Mouse (Mus musculus): Measurements from ENCODE around the gene Twf1. TPM values are rescaled to one million over a fixed set of nuclear protein-coding genes. Genes with fewer than 3 reads are reported as not detected.

Twf1 gene
- polyA plus RNA-seq, 1 experiment from 2014 or later, result 104 TPM

DNA sequence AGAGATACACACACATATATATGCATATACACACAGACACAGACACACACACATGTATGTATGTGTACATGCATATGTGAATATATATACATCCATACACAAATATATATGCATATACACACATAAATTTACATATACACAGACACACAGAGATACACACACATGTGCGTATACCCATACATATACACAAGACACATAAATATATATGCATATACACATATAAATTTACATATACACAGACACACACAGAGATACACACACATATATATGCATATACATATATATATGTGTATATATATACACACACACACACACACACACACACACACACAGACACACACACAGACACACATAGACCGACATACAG, 38.8 kb upstream of the Twf1 start:
- Histone ChIP-seq H3K36me3 (ENCODE audit: insufficient read depth, low read length) (no peaks in the 10 kb centered on the region), H3K4me3 (replicated peaks; ENCODE audit: low read depth, low read length) (peak overlapping the region; percentile 57), H3K27ac (no peak overlapping the region), H3K27me3 (ENCODE audit: insufficient read depth, low read length) (no peaks in the 10 kb centered on the region), H3K4me2 (ENCODE audit: low read length) (peak overlapping the region; percentile 95), H3K4me1 (replicated peaks; ENCODE audit: insufficient read depth, low read length) (no peaks in the 10 kb centered on the region), H3K9ac (ENCODE audit: low read depth, low read length) (no peak overlapping the region), H3K9me3 (replicated peaks; ENCODE audit: low read length) (no peaks in the 10 kb centered on the region)
- 44% methylated on average over 2 of the region's 2 CpGs for WGBS
- TF ChIP-seq CTCF (IDR thresholded peaks at IDR 0.05; ENCODE audit: low read depth), result no peak
- no peak for ATAC-seq (replicated peaks; ENCODE audit: low FRiP score, low read depth)
- DNase-seq (ENCODE audit: low spot score), result no peak

DNA sequence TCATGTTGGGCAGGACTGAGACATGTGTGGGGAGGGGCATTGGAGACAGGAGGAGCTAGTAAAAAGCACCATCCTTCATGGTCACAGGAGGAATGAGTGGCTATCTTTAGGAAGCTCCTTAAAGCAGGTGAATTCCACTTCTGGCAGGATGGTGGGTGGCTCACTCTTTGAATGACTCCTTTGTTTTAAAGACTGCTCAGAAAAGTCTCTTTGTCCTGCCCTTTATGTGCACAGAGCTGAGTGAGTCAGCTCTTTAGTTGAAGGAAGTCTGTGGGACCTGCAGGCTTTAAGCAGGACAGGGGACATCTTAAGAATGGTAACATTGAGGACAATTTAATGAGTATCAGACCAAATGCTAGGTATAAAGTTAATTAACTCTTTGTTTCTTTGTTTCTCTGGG, 31.2 kb upstream of the Twf1 start:
- no peaks in the 10 kb centered on the region for H3K27me3 ChIP-seq (ENCODE audit: insufficient read depth, low read length)
- no peak overlapping the region for H3K4me2 ChIP-seq (ENCODE audit: low read length)
- no peaks in the 10 kb centered on the region for H3K36me3 ChIP-seq (ENCODE audit: insufficient read depth, low read length)
- H3K9me3 ChIP-seq (replicated peaks; ENCODE audit: low read length), result no peaks in the 10 kb centered on the region
- H3K9ac ChIP-seq (ENCODE audit: low read depth, low read length), result no peak overlapping the region
- H3K4me1 ChIP-seq (replicated peaks; ENCODE audit: insufficient read depth, low read length), result no peaks in the 10 kb centered on the region
- no peak overlapping the region for H3K27ac ChIP-seq
- DNase-seq (ENCODE audit: low spot score) (no peak), ATAC-seq (replicated peaks; ENCODE audit: low FRiP score, low read depth) (no peak)
- no peak for TF ChIP-seq CTCF (IDR thresholded peaks at IDR 0.05; ENCODE audit: low read depth)
- H3K4me3 ChIP-seq (replicated peaks; ENCODE audit: low read depth, low read length), result no peak overlapping the region

DNA sequence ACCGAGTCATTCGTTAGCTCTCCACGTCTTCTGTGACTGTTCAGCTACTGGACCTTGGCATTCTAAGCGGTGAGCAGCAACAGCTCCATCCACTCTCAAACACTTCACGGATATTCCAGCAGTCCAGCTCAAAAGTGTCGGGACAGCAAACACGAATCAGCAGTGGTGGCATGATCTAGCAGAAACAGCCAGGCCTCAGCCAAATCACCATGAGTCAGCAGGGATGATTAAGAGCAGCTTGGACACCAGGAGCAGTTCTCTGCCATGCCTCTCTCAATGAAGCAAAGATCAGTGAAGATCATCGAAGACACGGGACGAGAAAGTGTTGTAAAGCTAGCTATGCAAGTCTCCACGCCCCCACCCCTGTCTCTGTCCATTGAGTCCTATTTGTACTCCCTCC, 26.3 kb upstream of the Twf1 start:
- ATAC-seq (replicated peaks; ENCODE audit: low FRiP score, low read depth), result no peak
- Histone ChIP-seq H3K4me1 (replicated peaks; ENCODE audit: insufficient read depth, low read length) (no peaks in the 10 kb centered on the region), H3K36me3 (ENCODE audit: insufficient read depth, low read length) (no peaks in the 10 kb centered on the region), H3K4me3 (replicated peaks; ENCODE audit: low read depth, low read length) (no peak overlapping the region), H3K9ac (ENCODE audit: low read depth, low read length) (no peak overlapping the region), H3K27me3 (ENCODE audit: insufficient read depth, low read length) (no peaks in the 10 kb centered on the region), H3K4me2 (ENCODE audit: low read length) (no peak overlapping the region), H3K9me3 (replicated peaks; ENCODE audit: low read length) (no peaks in the 10 kb centered on the region), H3K27ac (no peak overlapping the region)
- TF ChIP-seq CTCF (IDR thresholded peaks at IDR 0.05; ENCODE audit: low read depth), result no peak
- no peak for DNase-seq (ENCODE audit: low spot score)
- 92% methylated on average over 11 of the region's 11 CpGs for WGBS

DNA sequence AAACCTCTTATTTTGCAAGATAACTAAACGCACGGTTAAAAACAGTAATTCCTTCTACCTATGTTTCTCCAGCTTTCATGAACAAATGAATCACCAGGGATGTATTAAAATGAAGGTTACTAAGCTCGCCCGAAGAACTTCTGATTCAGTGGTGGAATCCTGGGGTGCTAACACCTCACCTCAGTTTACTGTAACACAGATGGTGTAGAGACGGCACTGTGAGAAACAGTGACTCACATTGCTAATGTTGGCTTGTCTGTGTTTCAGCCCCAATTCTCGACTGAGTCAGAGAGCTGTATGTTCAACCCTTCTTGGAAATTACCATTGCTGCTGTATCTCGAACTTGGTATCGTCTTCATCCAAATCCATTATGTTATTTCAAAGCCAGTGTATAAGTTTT, 18.1 kb upstream of the Twf1 start:
- Histone ChIP-seq H3K27me3 (ENCODE audit: insufficient read depth, low read length) (no peaks in the 10 kb centered on the region), H3K4me3 (replicated peaks; ENCODE audit: low read depth, low read length) (no peak overlapping the region), H3K4me2 (ENCODE audit: low read length) (no peak overlapping the region), H3K4me1 (replicated peaks; ENCODE audit: insufficient read depth, low read length) (no peaks in the 10 kb centered on the region), H3K36me3 (ENCODE audit: insufficient read depth, low read length) (no peaks in the 10 kb centered on the region), H3K27ac (no peak overlapping the region), H3K9me3 (replicated peaks; ENCODE audit: low read length) (no peaks in the 10 kb centered on the region), H3K9ac (ENCODE audit: low read depth, low read length) (no peak overlapping the region)
- DNase-seq (ENCODE audit: low spot score), result no peak
- WGBS, result 90% methylated on average over 8 of the region's 8 CpGs
- TF ChIP-seq CTCF (IDR thresholded peaks at IDR 0.05; ENCODE audit: low read depth), result no peak
- ATAC-seq (replicated peaks; ENCODE audit: low FRiP score, low read depth), result no peak

DNA sequence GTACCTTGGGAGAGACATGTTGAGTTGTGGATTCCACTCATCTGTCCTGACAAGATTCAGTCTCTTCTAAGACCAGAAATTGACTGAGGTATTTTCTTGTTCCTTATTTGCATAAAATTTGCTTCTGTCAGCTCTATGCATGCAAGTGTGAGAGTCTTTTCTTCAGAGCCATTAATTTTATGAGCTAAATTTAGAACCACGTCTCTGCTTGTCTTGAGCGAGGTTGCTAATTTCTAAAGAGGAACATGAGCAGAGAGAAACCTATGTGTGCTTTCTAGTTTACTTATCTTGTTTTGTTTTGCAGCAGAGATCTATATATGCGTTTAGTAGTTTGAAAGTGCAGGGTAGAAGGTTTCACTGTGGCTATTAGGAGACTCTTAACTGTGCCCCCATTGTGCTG, 12.8 kb upstream of the Twf1 start:
- Histone ChIP-seq H3K9ac (ENCODE audit: low read depth, low read length) (no peak overlapping the region), H3K4me3 (replicated peaks; ENCODE audit: low read depth, low read length) (no peak overlapping the region), H3K27me3 (ENCODE audit: insufficient read depth, low read length) (no peaks in the 10 kb centered on the region; the same call in 1 of the 2 replicates), H3K4me1 (replicated peaks; ENCODE audit: insufficient read depth, low read length) (no peaks in the 10 kb centered on the region), H3K4me2 (ENCODE audit: low read length) (no peak overlapping the region), H3K9me3 (replicated peaks; ENCODE audit: low read length) (no peaks in the 10 kb centered on the region), H3K36me3 (ENCODE audit: insufficient read depth, low read length) (no peaks in the 10 kb centered on the region), H3K27ac (no peak overlapping the region)
- WGBS, result 38% methylated on average over 3 of the region's 3 CpGs
- ATAC-seq (replicated peaks; ENCODE audit: low FRiP score, low read depth) (no peak), DNase-seq (ENCODE audit: low spot score) (no peak)
- no peak for TF ChIP-seq CTCF (IDR thresholded peaks at IDR 0.05; ENCODE audit: low read depth)

DNA sequence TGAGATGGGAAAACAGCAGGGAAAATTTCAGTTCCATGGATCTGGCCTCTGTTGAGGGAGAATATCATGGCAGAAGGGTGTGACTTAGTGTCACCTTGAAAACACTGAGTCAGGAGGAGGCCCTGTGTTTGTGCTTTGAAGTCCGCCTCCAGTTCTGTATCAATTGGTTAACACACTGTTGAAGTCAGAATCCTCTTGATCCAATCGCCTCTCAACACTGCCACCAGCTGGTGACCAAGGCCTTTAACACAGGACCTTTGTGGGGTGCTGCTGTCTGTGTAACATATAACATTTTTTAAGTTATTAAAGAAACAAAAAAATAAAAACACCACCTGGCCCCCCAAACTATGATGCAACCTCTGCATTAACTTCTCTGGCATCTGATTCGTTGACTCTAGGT, 11.7 kb upstream of the Twf1 start:
- Histone ChIP-seq H3K4me2 (ENCODE audit: low read length) (no peak overlapping the region), H3K27me3 (ENCODE audit: insufficient read depth, low read length) (no peaks in the 10 kb centered on the region; the same call in 1 of the 2 replicates), H3K9me3 (replicated peaks; ENCODE audit: low read length) (no peaks in the 10 kb centered on the region), H3K27ac (no peak overlapping the region), H3K36me3 (ENCODE audit: insufficient read depth, low read length) (no peaks in the 10 kb centered on the region), H3K9ac (ENCODE audit: low read depth, low read length) (no peak overlapping the region), H3K4me3 (replicated peaks; ENCODE audit: low read depth, low read length) (no peak overlapping the region), H3K4me1 (replicated peaks; ENCODE audit: insufficient read depth, low read length) (no peaks in the 10 kb centered on the region)
- DNase-seq (ENCODE audit: low spot score), result peak; percentile 65
- TF ChIP-seq CTCF (IDR thresholded peaks at IDR 0.05; ENCODE audit: low read depth), result peak; percentile 72
- WGBS, result 30% methylated on average over 3 of the region's 3 CpGs
- no peak for ATAC-seq (replicated peaks; ENCODE audit: low FRiP score, low read depth)

DNA sequence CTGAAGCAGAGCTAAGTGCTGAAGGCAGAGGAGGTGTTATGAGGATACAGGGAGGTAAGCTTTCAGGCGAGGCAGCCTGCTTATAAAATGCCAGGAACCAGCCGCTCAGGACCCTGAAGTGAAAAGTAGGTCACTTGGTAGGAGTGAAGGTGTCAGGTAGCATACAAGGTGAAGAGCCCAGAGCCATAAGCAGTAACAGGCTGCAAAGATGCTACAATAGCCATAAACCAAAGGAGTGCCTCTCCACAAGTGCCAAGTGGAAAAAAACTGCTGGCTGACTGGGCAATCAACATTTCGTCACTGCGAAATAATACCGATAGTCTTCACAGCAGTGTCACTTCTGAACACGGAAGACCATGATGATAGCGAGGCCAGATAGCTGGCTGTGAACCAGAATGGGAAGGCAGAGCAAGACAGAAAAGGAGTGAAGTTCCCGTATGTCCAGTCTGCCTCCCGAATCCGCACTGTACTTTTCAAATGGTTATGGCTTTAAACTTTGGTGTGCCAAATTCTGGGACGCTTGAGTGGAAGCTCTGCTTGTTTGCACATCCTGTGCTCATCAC, 10.5 kb upstream of the Twf1 start:
- Histone ChIP-seq H3K9me3 (replicated peaks; ENCODE audit: low read length) (no peaks in the 10 kb centered on the region), H3K4me2 (ENCODE audit: low read length) (no peak overlapping the region), H3K36me3 (ENCODE audit: insufficient read depth, low read length) (no peaks in the 10 kb centered on the region), H3K4me1 (replicated peaks; ENCODE audit: insufficient read depth, low read length) (no peaks in the 10 kb centered on the region), H3K4me3 (replicated peaks; ENCODE audit: low read depth, low read length) (no peak overlapping the region), H3K27ac (no peak overlapping the region), H3K27me3 (ENCODE audit: insufficient read depth, low read length) (no peaks in the 10 kb centered on the region; the same call in 1 of the 2 replicates), H3K9ac (ENCODE audit: low read depth, low read length) (no peak overlapping the region)
- WGBS, result 52% methylated on average over 11 of the region's 11 CpGs
- DNase-seq (ENCODE audit: low spot score), result no peak
- TF ChIP-seq CTCF (IDR thresholded peaks at IDR 0.05; ENCODE audit: low read depth), result no peak
- no peak for ATAC-seq (replicated peaks; ENCODE audit: low FRiP score, low read depth)

Measured in kidney, postnatal 0 days (tissue).